Mouse (Mus musculus): Measurements from ENCODE around the gene Agr2. TPM values are rescaled to one million over a fixed set of nuclear protein-coding genes. Genes with fewer than 3 reads are reported as not detected.

The Agr2 gene
- polyA plus RNA-seq (2015; fragmentation: Nextera tagmentation; extraction: Ambion mirVana): 2.0 TPM in 1 of 2 replicates, not detected in the other

DNA sequence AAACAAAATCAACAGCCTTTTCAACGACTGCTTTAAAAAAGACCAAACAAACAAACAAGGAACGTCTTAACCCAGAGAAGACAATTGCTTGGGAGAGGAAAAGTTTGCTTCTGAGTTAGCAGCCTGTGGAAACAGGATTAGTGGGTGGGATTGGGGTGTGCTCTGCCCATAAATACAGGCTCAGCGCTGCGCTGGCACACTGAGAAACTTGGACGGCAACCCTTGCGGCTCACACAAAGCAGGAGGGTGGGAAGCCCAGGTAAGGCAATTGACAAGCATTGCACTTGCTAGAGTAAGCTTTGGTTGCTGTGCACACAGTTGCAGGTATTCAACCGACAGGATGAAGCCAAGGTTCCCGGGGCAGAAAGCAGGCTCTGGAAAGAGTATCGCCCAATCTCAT lies at the start of gene Agr2:
Gene Agr2, plus strand, starts transcription at position 197 of the 400 bp plus-strand sequence.
- Histone ChIP-seq H3K36me3 (replicated peaks) (no peaks in the 10 kb centered on the region), H3K9me3 (no peaks in the 10 kb centered on the region), H3K27ac (no peak within 1 kb of the TSS), H3K4me1 (0 out of 2 replicates have a peak, but pooled peaks cover 6% of the 10 kb centered on the region), H3K4me3 (no peak within 1 kb of the TSS), H3K27me3 (replicated peaks) (no peaks in the 10 kb centered on the region), H3K4me2 (no peak within 1 kb of the TSS), H3K9ac (no peak within 1 kb of the TSS)
- ATAC-seq (replicated peaks): no peak
- 42% methylated on average over 9 of the region's 9 CpGs for WGBS

DNA sequence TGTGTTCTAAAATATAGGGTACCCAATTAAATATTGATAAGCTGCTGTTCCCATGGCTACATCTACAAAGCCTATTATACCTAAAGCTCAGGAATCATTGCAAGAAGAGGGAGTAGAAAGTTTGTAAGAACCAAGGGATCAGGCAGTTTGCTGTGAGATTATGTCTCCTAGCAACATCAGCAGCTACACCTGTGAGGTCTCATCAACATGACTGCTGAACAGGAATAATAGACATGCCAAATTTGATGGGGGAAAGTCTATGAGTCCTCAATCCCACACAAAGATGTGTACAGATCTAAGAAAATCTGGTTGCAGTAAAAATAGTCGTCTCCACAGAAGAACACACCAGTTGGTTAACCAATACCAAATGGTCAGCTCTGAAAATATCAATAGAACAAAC lies 41.0 kb upstream of the Agr2 start:
- WGBS: 25% methylated on average over 1 of the region's 1 CpGs
- Histone ChIP-seq H3K9ac (no peak overlapping the region), H3K27me3 (replicated peaks) (no peaks in the 10 kb centered on the region), H3K4me3 (no peak overlapping the region), H3K36me3 (replicated peaks) (no peaks in the 10 kb centered on the region), H3K27ac (no peak overlapping the region), H3K4me2 (no peak overlapping the region), H3K9me3 (no peaks in the 10 kb centered on the region), H3K4me1 (no peaks in the 10 kb centered on the region)
- ATAC-seq (replicated peaks): no peak; the same call in 1 of the 2 replicates

DNA sequence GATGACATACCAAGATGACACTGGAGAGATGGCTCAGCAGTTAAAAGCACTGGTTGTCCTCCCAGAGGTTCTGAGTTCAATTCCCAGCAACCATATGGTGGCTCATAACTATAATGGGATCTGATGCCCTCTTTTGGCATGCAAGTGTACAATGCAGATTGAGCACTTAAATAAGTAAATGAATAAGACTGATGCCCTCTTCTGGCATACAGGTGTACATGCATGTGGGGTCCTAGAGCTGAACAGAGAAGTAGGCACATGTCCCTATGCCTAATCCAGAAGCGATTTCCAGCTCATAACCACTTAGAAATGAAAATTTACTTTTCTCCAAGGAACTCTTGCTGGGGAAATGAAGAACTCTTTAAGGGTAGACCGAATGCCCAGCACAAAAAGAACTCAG lies 35.5 kb upstream of the Agr2 start:
- 86% methylated on average over 2 of the region's 2 CpGs for WGBS
- Histone ChIP-seq H3K27me3 (replicated peaks) (no peaks in the 10 kb centered on the region), H3K4me3 (no peak overlapping the region), H3K36me3 (replicated peaks) (no peaks in the 10 kb centered on the region), H3K27ac (no peak overlapping the region), H3K9ac (no peak overlapping the region), H3K4me1 (no peaks in the 10 kb centered on the region), H3K9me3 (no peaks in the 10 kb centered on the region), H3K4me2 (no peak overlapping the region)
- ATAC-seq (replicated peaks): no peak

DNA sequence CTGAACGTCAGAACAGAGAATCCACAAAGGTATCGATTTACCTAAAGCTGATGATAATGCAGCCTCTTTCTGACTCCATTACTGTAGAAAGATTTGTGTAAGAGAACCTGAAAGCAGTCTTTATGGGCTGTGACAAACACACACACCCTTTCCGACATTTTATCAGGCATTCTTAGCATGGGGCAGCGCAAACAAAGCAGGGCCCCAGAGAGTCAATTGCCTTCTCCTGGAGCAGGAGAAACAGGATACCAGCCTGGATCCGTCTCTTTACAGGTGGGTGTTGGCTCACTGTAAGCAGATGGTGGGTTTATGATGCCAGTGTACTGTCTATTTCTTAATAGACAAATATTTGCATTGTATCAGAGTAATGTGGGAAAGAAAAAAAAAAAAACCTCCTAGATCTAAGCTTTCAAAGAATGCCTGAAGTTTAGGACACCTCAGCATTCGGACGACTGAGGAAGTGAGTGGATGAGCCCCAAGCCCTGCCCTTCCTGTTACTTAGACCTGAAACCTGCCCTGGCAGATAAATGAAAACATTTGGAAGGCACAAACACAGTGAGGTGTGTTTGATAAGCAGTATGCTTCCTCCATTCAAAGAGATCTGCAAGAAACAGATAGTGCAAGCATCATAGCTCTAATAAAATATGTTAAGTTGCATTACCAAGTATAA lies 26.5 kb upstream of the Agr2 start:
- ATAC-seq (replicated peaks): no peak
- H3K36me3 ChIP-seq (replicated peaks): no peaks in the 10 kb centered on the region
- H3K27ac ChIP-seq: no peak overlapping the region
- H3K4me2 ChIP-seq: no peak overlapping the region
- WGBS: 69% methylated on average over 7 of the region's 7 CpGs
- H3K9ac ChIP-seq: no peak overlapping the region
- H3K27me3 ChIP-seq (replicated peaks): no peaks in the 10 kb centered on the region
- H3K4me3 ChIP-seq: no peak overlapping the region
- no peaks in the 10 kb centered on the region for H3K4me1 ChIP-seq
- no peaks in the 10 kb centered on the region for H3K9me3 ChIP-seq

DNA sequence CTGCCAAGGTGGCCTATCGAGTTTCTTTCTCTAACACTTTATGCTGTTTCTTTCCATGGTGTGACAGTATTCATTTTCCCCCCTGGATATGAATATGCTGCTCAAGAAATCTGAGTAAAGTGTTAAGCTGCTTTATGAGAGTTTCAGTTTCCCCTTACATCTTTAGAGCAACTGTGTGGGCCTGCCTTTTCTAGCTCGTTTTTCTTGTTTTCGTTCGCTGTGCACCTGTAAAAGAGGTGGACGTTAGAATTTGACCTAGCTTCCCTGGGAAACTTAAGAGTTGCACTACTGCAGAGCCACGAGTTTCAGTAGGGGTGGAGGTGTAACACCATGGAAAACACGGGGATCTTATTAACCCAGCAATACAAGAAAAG lies 26.0 kb upstream of the Agr2 start:
- 79% methylated on average over 7 of the region's 7 CpGs for WGBS
- Histone ChIP-seq H3K9me3 (no peaks in the 10 kb centered on the region), H3K4me2 (no peak overlapping the region), H3K27ac (no peak overlapping the region), H3K36me3 (replicated peaks) (no peaks in the 10 kb centered on the region), H3K4me3 (no peak overlapping the region), H3K27me3 (replicated peaks) (no peaks in the 10 kb centered on the region), H3K9ac (no peak overlapping the region), H3K4me1 (no peaks in the 10 kb centered on the region)
- ATAC-seq (replicated peaks): no peak

DNA sequence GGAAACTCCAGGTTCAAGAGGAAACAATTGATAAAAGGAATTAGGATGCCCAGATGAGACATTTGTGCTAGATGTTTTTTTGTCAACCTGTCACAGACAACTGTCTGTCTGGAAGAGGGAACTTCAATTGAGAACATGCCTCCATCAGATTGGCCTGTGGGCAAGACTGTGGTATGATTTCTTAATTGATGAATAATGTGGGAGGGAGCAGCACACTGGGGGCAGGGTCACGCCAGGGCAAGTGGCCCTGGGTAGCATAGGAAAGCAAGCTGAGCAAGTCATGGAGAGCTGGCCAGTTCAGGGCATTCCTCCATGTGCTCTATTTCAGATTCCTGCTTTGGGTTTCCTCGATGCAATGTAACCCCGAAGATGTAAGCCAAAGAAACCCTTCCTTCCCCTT lies 16.8 kb upstream of the Agr2 start:
- no peak overlapping the region for H3K4me3 ChIP-seq
- H3K9ac ChIP-seq: no peak overlapping the region
- H3K9me3 ChIP-seq: no peaks in the 10 kb centered on the region
- 87% methylated on average over 3 of the region's 3 CpGs for WGBS
- peaks cover 4% of the 10 kb centered on the region; the same call in 1 of the 2 replicates for H3K4me1 ChIP-seq
- H3K4me2 ChIP-seq: no peak overlapping the region
- no peaks in the 10 kb centered on the region for H3K36me3 ChIP-seq (replicated peaks)
- ATAC-seq (replicated peaks): no peak
- H3K27ac ChIP-seq: no peak overlapping the region
- no peaks in the 10 kb centered on the region for H3K27me3 ChIP-seq (replicated peaks)

DNA sequence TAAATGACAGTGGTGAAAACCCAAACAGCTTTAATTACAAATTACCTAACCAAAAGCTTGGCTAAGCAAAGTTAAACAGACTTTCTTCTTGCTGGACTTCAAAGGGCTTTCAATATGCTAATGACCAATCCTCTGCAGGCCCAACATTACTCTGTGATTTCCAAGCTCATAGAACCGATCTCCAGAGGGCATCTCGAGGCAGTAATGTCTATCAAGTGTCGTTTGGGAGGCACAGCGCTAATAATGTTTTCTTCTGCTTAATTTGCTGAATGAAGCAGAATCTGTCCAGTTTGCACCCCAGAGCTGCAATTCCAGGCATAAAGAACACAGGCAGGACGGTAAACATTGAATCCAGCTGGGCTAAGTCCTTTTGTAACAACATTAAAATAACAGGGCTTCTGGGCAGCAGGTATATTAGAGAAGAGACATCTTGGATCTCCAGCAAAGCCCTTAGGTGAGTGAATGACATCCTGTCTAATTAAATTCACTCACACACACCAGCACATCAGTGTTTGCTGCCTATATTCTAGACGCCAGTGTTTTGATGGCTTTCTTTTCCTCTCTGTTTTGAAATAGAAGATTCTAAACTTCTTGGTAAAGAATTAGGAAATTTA lies 15.0 kb upstream of the Agr2 start:
- H3K9me3 ChIP-seq: no peaks in the 10 kb centered on the region
- no peaks in the 10 kb centered on the region for H3K36me3 ChIP-seq (replicated peaks)
- no peak overlapping the region for H3K4me3 ChIP-seq
- H3K27ac ChIP-seq: peak overlapping the region; percentile 34; the same call in 1 of the 2 replicates
- WGBS: 24% methylated on average over 6 of the region's 6 CpGs
- H3K4me2 ChIP-seq: no peak overlapping the region
- no peaks in the 10 kb centered on the region for H3K27me3 ChIP-seq (replicated peaks)
- no peak; the same call in 1 of the 2 replicates for ATAC-seq (replicated peaks)
- no peak overlapping the region for H3K9ac ChIP-seq
- H3K4me1 ChIP-seq: peaks cover 10% of the 10 kb centered on the region

DNA sequence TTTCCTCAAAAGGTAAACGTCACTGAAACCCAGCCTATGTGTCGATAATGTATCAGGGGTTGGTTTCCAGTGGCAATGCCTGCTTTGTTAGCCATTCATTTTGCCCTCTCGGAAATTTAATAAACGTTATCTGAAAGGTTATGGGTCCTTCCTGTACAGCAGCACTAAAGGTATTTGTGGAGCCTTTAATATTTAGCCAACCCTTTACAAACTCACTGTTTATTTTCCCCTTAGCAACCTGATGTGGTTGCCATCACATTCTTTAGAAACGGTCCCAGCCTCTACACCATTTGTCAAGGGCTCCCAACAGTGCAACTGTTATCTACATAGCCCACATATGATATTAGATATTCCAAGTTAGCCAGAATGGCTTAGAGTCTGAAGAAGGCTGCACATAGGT lies 13.1 kb upstream of the Agr2 start:
- ATAC-seq (replicated peaks): no peak
- no peak overlapping the region for H3K9ac ChIP-seq
- H3K27ac ChIP-seq: no peak overlapping the region
- no peaks in the 10 kb centered on the region for H3K27me3 ChIP-seq (replicated peaks)
- no peak overlapping the region for H3K4me3 ChIP-seq
- no peaks in the 10 kb centered on the region for H3K9me3 ChIP-seq
- WGBS: 86% methylated on average over 5 of the region's 5 CpGs
- H3K4me2 ChIP-seq: no peak overlapping the region
- H3K4me1 ChIP-seq: peaks cover 10% of the 10 kb centered on the region
- no peaks in the 10 kb centered on the region for H3K36me3 ChIP-seq (replicated peaks)

DNA sequence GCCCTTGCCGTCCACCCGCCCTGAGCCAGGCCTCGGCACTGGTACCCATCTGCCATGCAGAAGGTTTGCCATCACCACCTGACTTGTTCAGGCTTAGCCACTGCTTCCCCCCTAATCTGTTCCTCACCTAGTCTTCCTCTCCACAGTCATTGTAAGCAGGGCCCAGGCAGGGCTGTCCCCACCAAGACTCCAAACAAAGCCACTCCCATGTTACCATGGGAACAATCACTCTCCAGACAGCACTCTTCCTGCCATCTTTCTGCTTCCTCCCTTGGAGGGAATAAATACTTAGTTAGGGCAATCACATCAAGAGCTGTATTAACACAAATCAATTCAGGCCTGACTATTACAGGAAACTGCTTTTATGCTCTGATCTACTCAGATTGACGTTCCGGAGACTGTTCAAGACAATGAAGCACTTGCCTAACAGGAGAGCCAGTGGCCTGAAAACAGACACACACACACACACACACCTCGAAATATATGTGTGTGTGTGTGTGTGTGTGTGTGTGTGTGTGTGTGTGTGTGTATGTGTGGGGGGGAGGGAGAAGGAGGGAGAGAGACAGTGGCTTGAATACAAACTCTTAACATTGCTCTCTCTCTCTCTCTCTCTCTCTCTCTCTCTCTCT lies 10.9 kb upstream of the Agr2 start:
- H3K4me3 ChIP-seq: no peak overlapping the region
- H3K4me2 ChIP-seq: no peak overlapping the region
- WGBS: 30% methylated on average over 6 of the region's 6 CpGs
- H3K27me3 ChIP-seq (replicated peaks): no peaks in the 10 kb centered on the region
- H3K4me1 ChIP-seq: peaks cover 10% of the 10 kb centered on the region
- H3K9ac ChIP-seq: no peak overlapping the region
- H3K27ac ChIP-seq: peak overlapping the region; percentile 39; the same call in 1 of the 2 replicates
- peak; percentile 93 for ATAC-seq (replicated peaks)
- no peaks in the 10 kb centered on the region for H3K36me3 ChIP-seq (replicated peaks)
- H3K9me3 ChIP-seq: no peaks in the 10 kb centered on the region

DNA sequence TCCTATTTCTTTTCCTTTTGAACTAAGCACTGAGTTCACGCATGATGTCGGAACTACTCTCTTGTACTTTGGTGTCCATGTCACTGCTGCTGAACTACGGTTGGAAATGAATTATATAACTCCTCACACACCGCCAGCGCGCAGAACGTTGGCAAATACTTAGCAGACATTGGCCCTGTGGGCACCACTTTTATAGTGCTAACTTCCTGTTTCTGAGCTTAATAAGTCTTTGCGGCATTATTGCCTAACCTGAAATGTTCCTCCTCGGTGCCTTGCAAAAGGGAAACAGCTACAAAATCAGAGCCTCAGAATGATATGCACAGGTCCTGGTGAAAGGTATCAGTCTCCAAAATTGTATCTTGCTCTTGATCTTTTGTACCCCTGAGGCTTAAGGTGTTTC lies 9.2 kb upstream of the Agr2 start:
- ATAC-seq (replicated peaks): no peak
- Histone ChIP-seq H3K36me3 (replicated peaks) (no peaks in the 10 kb centered on the region), H3K4me3 (no peak overlapping the region), H3K9me3 (no peaks in the 10 kb centered on the region), H3K9ac (no peak overlapping the region), H3K4me1 (peaks cover 6% of the 10 kb centered on the region), H3K4me2 (no peak overlapping the region), H3K27me3 (replicated peaks) (no peaks in the 10 kb centered on the region), H3K27ac (no peak overlapping the region)
- 96% methylated on average over 9 of the region's 9 CpGs for WGBS

DNA sequence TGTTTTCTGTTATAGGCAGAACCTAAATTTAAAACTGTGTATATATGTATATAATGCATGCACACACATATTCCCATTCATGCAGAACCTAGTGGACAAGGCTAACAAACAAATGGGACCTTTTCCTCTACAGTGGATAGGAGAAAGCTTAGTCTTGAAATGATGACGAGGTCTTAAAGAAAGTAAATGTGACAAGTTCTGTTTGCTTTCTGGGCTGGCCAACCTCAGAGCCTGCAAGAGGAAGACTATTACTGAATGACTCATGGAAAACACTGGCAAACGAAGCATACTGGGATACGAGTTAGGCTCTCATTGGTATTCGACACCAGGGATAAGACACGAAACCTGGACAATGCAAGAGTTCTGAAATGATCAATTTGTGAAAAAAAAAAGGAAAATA lies 8.0 kb upstream of the Agr2 start:
- no peak overlapping the region for H3K9ac ChIP-seq
- peaks cover 6% of the 10 kb centered on the region for H3K4me1 ChIP-seq
- no peaks in the 10 kb centered on the region for H3K9me3 ChIP-seq
- WGBS: 92% methylated on average over 5 of the region's 5 CpGs
- no peaks in the 10 kb centered on the region for H3K27me3 ChIP-seq (replicated peaks)
- no peak overlapping the region for H3K4me3 ChIP-seq
- ATAC-seq (replicated peaks): no peak
- no peak overlapping the region for H3K4me2 ChIP-seq
- H3K27ac ChIP-seq: no peak overlapping the region
- no peaks in the 10 kb centered on the region for H3K36me3 ChIP-seq (replicated peaks)

DNA sequence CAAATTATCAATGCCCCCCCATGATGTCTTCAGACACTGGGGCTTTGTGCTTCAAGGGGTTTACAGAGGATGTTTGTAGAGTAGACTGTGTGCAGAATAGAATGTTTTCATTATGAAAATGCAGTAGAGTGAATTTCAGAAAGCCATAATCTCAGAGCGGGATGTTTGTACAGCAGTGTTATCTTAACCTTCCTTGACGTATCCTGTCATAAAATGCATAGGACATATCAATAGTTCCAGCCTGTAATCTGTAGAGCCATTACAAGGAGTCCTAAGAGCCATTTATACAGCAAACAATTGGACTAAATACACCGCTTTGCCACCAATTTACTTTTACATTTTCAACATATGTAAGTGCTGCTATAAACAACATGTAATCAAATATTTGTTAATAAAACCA lies 876 bp downstream of the Agr2 start:
- ATAC-seq (replicated peaks): no peak

More for the DNA sequence above, 876 bp downstream of the Agr2 start:
- Histone ChIP-seq H3K4me3 (no peak overlapping the region), H3K4me2 (no peak overlapping the region), H3K36me3 (replicated peaks) (no peaks in the 10 kb centered on the region), H3K4me1 (0 out of 2 replicates have a peak, but pooled peaks cover 6% of the 10 kb centered on the region), H3K27me3 (replicated peaks) (no peaks in the 10 kb centered on the region), H3K9ac (no peak overlapping the region), H3K27ac (no peak overlapping the region), H3K9me3 (no peaks in the 10 kb centered on the region)
- 77% methylated on average over 3 of the region's 3 CpGs for WGBS
